Mouse (Mus musculus) neural tube, embryonic 12.5 days (tissue): Measurements from ENCODE around the gene Psmg4. TPM values are rescaled to one million over a fixed set of nuclear protein-coding genes. Genes with fewer than 3 reads are reported as not detected.

Experiments
- ATAC-seq: fragments of 200-750 bp; cut with Nextera tagmentation; 2 replicates; pipeline ENCODE4 v1.8.0; 2017; ENCODE audit warnings: low read depth, mild to moderate bottlenecking, moderate TSS enrichment, moderate library complexity; ENCODE audit not compliant: low FRiP score
- H3K27ac ChIP-seq: fragments of 300-500 bp; sonication (generic); 2 replicates; pipeline ENCODE4 v1.5.1; 2016
- H3K27me3 ChIP-seq: fragments of 300-500 bp; sonication (generic); replicated peaks from 2 replicates; pipeline ENCODE4 v1.6.1; 2016; ENCODE audit warnings: mild to moderate bottlenecking
- H3K36me3 ChIP-seq: fragments of 300-500 bp; sonication (generic); 2 replicates; pipeline ENCODE4 v1.6.1; 2016; ENCODE audit warnings: mild to moderate bottlenecking
- H3K4me1 ChIP-seq: fragments of 300-500 bp; sonication (generic); 2 replicates; pipeline ENCODE4 v1.6.1; 2016
- H3K4me2 ChIP-seq: fragments of 300-500 bp; sonication (generic); replicated peaks from 2 replicates; pipeline ENCODE4 v1.6.1; 2016; ENCODE audit warnings: mild to moderate bottlenecking
- H3K4me3 ChIP-seq: fragments of 300-500 bp; sonication (generic); 2 replicates; pipeline ENCODE4 v1.5.1; 2016
- H3K9ac ChIP-seq: fragments of 300-500 bp; sonication (generic); 2 replicates; pipeline ENCODE4 v1.6.1; 2016; ENCODE audit warnings: mild to moderate bottlenecking
- H3K9me3 ChIP-seq: fragments of 300-500 bp; sonication (generic); 2 replicates; pipeline ENCODE4 v1.6.1; 2016; ENCODE audit warnings: mild to moderate bottlenecking
- WGBS: fragments of 180-500 bp; shearing (Covaris S2); methylation state at CpG from one replicate; pipeline ENCODE4 v1.1.7; 2016; 5-methylcytosine and 5-hydroxymethylcytosine counted together
- polyA plus RNA-seq: library from polyadenylated mRNA; unstranded; fragments of >200 nt; fragmentation: Nextera tagmentation; extraction: Ambion mirVana; gene quantifications from 2 replicates; pipeline ENCODE4 v1.2.1, GENCODE M21; 2016

The Psmg4 gene
- polyA plus RNA-seq, 1 experiment from 2014 or later: 96.9 TPM

DNA sequence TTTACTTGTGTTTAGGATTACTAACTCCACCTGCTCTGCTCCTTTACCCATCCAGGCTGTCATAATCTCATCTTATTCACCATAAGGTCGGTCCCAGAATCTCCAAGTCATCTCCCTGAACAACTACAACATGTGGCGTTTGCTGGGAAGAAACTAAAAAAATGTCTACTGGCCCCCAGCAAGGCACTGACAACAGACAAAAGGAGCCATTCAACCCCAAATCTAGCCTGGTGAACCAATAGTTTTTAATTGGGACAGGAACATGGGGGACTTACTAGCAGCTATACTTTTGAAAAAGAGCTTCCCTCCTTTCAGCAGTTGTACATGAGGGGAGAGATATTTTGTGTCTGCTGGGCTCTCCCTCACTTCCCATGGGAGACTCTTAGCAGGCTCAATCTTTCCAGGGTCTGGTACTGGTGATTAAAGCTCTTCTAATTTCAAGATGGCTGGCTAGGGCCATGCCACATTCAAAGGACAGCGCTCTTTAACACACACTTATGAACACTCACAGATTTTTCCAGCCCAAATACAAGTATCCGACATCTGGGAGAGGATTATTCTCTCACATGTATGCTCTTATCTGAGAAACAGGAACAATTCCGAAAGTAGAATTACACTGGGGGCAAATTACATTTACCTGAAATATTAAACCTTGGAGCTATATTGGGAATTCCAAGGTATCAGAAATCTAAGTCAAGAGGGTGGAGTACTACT, 13.1 kb upstream of the Psmg4 start:
- Histone ChIP-seq H3K9ac (peak overlapping the region; percentile 63), H3K36me3 (no peaks in the 10 kb centered on the region), H3K4me3 (peak overlapping the region; percentile 24; the same call in 1 of the 2 replicates), H3K27ac (peak overlapping the region; percentile 96), H3K27me3 (no peaks in the 10 kb centered on the region), H3K4me2 (peak overlapping the region; percentile 60), H3K4me1 (peaks cover 30% of the 10 kb centered on the region), H3K9me3 (no peaks in the 10 kb centered on the region)
- 53% methylated on average over 5 of the region's 5 CpGs for WGBS
- peak; percentile 21; the same call in 1 of the 2 replicates for ATAC-seq

DNA sequence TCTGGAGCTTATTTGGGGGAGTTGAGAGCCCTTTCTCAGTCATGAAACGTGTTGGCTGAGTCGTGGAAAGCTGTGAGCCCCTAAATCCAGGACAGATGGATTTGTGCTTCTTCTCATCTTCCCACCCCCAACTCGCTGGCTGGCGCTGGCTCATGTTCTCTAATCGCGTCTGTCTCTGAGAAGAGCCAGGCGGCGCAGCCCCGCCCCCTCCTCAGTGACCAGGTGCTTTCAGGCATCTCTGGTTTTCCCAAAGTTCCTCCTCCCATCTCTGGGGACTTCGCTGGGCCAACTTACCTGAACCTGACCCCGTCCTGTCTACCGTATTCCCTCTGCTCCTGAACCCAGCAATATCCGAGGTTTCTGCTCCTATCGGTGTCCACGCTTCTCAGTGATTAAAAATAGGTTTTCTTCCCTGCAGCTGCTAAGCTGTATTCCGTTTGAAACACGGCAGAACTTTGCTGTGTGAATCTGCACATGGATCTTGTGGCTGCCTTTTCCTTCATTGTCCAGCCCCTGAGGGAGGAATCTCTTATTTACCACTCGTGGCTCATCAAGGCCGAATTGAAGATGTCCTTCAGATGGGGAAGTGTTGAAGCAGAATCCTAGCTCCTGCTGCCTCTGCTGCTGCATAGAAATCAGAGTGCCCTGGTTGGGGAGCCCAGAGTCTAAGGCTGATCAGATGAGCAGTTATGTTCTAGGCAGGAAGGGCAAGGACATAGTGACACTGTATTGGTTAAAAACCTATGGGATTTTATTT, 12.3 kb upstream of the Psmg4 start:
- 16% methylated on average over 19 of the region's 19 CpGs for WGBS
- no peak for ATAC-seq
- Histone ChIP-seq H3K9me3 (no peaks in the 10 kb centered on the region), H3K9ac (peak overlapping the region; percentile 63), H3K27me3 (no peaks in the 10 kb centered on the region), H3K4me2 (peak overlapping the region; percentile 60), H3K27ac (peak overlapping the region; percentile 96), H3K4me3 (0 out of 2 replicates have a peak overlapping the region, but pooled peaks have one; percentile 7), H3K36me3 (no peaks in the 10 kb centered on the region), H3K4me1 (peaks cover 30% of the 10 kb centered on the region)

DNA sequence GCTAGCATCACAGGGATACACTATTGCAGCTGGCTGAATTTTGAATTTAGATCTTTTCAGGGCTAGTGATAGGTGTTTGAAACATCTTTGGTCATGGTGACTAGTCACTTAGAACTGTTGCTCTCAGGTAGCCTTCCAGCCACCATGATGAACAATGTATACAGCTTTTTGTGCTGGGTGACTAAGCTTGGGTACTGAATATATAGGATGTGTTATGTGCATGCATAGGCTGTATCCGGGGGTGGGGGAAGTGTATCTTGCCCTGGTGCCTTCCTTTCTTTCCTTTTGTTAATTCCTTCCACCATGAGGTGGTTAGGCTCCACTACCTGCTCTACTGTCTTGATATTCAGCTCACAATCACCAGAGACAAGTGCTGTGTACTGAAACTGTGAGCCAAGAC, 11.3 kb upstream of the Psmg4 start:
- Histone ChIP-seq H3K9me3 (no peaks in the 10 kb centered on the region), H3K4me1 (peaks cover 30% of the 10 kb centered on the region), H3K27ac (no peak overlapping the region)

DNA sequence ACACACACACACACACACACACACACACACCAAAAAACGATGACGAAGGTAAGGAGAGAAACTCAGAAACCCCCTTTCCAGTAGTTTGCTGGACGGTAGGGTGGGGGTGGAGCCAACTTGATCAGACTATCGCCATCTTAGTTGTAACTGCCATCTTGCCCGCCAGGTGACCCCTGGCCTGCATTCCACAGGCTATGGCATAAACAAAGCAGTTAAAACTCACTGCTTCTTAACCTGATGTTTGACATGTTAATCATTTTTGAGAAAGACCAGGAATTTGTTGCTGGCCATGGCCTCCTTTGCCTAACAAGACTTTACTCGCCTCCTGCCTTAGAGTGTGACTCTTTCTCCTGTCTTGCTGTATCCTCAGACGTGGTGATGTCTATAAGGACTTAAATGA, 10.1 kb upstream of the Psmg4 start:
- Histone ChIP-seq H3K4me1 (peaks cover 28% of the 10 kb centered on the region), H3K27ac (no peak overlapping the region), H3K9ac (no peak overlapping the region), H3K9me3 (no peaks in the 10 kb centered on the region), H3K4me2 (no peak overlapping the region), H3K36me3 (no peaks in the 10 kb centered on the region), H3K4me3 (no peak overlapping the region), H3K27me3 (no peaks in the 10 kb centered on the region)
- 67% methylated on average over 7 of the region's 7 CpGs for WGBS
- ATAC-seq: no peak

More for the DNA sequence above, 11.3 kb upstream of the Psmg4 start:
- H3K9ac ChIP-seq: no peak overlapping the region
- H3K36me3 ChIP-seq: no peaks in the 10 kb centered on the region
- no peak overlapping the region for H3K4me2 ChIP-seq
- ATAC-seq: no peak
- no peaks in the 10 kb centered on the region for H3K27me3 ChIP-seq
- H3K4me3 ChIP-seq: no peak overlapping the region
- WGBS: 95% methylated on average over 1 of the region's 1 CpGs

DNA sequence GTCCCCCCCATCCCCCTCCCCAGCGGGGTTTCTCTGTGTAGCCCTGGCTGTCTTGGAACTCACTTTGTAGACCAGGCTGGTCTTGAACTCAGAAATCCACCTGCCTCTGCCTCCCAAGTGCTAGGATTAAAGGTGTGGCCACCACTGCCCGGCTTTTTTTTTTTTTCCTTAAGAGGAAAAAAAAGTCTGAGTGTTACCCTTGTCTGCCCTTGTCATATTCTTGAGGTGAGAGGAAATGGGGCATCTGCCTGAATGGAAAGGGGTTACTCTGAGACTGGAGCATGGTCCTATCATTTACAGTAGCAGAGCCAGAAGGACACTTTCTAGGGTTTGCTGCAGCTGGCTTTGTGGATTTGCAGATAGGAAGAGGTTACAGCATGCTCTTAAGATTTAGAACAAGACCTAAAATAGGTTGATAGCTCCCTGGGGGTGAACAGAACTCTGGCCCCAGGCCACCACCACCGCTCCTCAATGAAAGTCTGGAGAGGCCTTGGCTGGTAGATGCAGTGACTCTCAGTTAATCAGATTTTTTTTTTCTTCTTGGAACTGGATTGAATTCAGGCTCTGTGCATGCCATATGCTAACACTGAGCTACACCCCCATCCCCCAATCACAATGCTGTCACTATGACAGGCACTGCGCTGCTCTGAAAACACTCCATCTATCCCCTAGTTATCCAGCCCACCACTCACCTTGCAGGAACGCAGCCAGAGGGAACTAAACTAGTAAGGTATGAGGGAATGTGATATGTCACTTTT, 9.3 kb upstream of the Psmg4 start:
- Histone ChIP-seq H3K27ac (no peak overlapping the region), H3K4me3 (no peak overlapping the region), H3K9me3 (no peaks in the 10 kb centered on the region), H3K36me3 (no peaks in the 10 kb centered on the region), H3K9ac (no peak overlapping the region), H3K27me3 (no peaks in the 10 kb centered on the region), H3K4me1 (peaks cover 21% of the 10 kb centered on the region), H3K4me2 (0 out of 2 replicates have a peak overlapping the region, but pooled peaks have one; percentile 16)
- ATAC-seq: no peak
- 77% methylated on average over 5 of the region's 5 CpGs for WGBS

DNA sequence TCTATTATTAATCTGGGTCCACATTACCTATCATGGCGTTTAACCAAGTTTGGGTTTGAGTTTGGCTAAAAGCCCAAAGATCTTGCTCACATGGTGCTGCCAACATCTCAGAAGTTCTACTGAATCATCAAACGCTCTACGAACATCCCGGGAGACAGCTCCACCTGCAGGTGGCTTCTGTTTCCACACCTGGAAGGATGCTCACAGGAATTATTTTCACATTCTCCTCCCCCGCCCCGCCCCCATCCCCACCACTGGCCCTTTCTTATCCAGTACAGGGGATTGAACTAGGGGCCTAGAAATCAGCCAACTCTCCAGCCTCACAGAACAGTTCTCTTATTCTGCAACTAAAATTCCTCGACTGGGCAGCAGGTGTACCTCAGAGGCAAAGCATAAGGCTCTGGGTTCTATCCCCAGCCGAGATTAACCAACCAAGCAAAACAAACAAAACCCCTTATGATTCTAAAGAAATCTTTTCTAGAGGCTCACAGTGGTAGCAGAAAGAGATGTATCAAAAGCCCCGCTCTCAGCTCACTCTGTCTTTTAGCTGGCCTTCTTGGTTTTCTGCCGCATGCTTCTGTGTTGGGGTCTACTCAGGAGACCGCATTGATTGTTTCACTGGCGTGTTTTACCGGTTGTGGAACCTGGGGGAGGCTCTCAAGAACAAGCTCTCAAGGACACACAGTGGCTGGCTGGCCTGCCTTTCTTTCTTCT, 8.4 kb upstream of the Psmg4 start:
- peak; percentile 57 for ATAC-seq
- no peak overlapping the region for H3K9ac ChIP-seq
- H3K4me2 ChIP-seq: 0 out of 2 replicates have a peak overlapping the region, but pooled peaks have one; percentile 24
- no peak overlapping the region for H3K27ac ChIP-seq
- 59% methylated on average over 13 of the region's 13 CpGs for WGBS
- no peaks in the 10 kb centered on the region for H3K9me3 ChIP-seq
- no peaks in the 10 kb centered on the region for H3K27me3 ChIP-seq
- H3K4me3 ChIP-seq: no peak overlapping the region
- H3K4me1 ChIP-seq: peaks cover 20% of the 10 kb centered on the region
- no peaks in the 10 kb centered on the region for H3K36me3 ChIP-seq

DNA sequence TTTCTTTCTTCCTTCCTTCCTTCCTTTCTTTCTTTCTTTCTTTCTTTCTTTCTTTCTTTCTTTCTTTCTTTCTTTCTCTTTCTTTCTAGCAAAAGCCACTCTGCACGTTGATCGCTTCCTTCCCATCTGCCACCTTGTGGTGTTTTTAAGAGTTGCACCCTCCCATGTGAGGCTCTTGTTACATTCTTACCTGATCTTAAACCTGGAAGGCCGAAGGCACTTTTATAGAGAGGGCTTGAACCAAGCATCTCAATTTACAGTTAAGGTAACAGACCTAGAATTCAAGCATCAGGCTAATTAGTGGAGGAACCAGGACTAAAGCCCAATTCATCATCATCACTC, 7.9 kb upstream of the Psmg4 start:
- no peaks in the 10 kb centered on the region for H3K36me3 ChIP-seq
- no peak overlapping the region for H3K9ac ChIP-seq
- H3K27ac ChIP-seq: no peak overlapping the region
- H3K9me3 ChIP-seq: no peaks in the 10 kb centered on the region
- no peaks in the 10 kb centered on the region for H3K27me3 ChIP-seq
- 0 out of 2 replicates have a peak overlapping the region, but pooled peaks have one; percentile 24 for H3K4me2 ChIP-seq
- 35% methylated on average over 3 of the region's 3 CpGs for WGBS
- no peak for ATAC-seq
- H3K4me1 ChIP-seq: peaks cover 15% of the 10 kb centered on the region
- no peak overlapping the region for H3K4me3 ChIP-seq

DNA sequence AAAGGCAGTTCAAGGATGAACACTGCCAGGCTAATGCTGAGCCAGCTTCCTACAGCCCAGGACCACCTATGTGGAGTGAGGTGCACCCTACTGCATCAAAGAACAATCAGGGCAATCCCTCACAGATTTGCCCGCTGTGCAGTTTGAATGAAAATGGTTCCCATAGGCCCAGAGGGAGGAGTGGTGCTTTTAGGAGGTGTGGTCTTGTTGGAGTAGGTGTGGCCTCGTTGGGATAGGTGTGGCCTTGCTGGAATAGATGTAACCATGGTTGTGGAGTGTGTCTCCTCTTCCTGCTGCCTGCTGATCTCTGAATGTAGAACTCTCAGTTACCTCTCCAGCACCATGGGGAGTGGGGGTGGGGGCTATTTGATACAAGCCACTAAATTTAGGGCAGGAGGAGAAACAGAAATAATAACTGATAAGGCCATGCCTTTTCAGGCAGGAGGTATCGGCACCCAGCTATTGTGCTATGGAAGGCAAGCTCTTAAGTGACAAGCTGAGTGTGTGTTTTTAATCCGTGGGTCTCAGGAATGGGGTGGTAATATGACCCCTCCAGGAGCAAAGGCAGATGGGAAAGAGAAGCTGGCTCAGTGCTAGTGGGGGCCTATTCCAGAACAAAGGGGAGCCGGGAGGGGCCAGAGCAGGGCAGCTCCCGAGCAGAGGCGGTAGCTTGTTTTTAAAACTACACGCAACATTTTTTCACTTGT, 6.5 kb upstream of the Psmg4 start:
- Histone ChIP-seq H3K27ac (no peak overlapping the region), H3K9ac (no peak overlapping the region), H3K4me2 (no peak overlapping the region), H3K4me3 (no peak overlapping the region), H3K27me3 (no peaks in the 10 kb centered on the region), H3K4me1 (peaks cover 6% of the 10 kb centered on the region; the same call in 1 of the 2 replicates), H3K36me3 (no peaks in the 10 kb centered on the region), H3K9me3 (no peaks in the 10 kb centered on the region)
- WGBS: 67% methylated on average over 8 of the region's 8 CpGs
- ATAC-seq: no peak

DNA sequence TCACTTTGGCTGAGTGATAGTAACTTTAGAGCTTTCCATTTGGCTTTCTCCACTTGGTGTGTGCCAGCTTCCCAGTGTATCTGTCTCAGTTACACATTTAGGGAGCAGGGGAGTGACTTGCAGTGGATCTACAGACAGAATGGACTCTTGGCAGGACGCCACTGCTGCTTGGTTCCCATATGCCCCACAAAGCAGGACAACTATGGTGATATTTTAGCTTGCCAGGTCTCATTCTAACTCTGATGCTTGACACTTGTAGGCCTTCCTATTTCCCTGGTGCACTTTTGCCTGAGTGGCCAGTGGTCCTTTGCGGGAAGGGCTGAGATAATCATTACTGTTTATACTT, 6.0 kb upstream of the Psmg4 start:
- Histone ChIP-seq H3K4me3 (no peak overlapping the region), H3K27me3 (no peaks in the 10 kb centered on the region), H3K9me3 (no peaks in the 10 kb centered on the region), H3K9ac (no peak overlapping the region), H3K4me2 (no peak overlapping the region), H3K27ac (no peak overlapping the region), H3K36me3 (no peaks in the 10 kb centered on the region), H3K4me1 (peaks cover 6% of the 10 kb centered on the region; the same call in 1 of the 2 replicates)
- WGBS: 69% methylated on average over 2 of the region's 2 CpGs
- no peak for ATAC-seq

DNA sequence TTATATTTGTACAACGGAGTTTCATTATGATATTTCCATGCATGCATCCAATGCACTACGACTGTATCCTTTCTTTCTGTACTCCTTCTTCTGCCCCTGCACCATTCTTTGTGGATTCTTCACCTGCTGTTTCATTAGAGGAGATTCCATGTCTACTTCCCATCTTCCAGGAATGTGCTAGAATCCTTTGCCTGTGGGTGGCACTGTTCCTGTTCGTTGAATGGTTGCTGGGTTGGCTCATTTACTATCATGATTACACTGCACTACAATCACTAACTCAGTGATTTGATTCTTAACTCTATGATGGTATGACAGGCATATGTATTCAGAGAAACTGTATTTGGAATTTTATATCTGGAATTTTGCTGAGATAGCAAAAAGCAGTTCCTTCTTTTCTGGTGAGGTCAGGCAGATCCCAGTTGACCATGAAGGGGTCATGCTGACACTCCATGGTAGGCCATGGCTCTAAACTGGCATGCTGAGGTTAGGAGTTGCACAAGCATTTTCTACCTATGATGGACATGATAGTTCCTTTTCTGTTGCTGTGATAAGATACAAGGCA, 5.1 kb upstream of the Psmg4 start:
- no peak for ATAC-seq
- 89% methylated on average over 3 of the region's 3 CpGs for WGBS
- no peaks in the 10 kb centered on the region for H3K36me3 ChIP-seq
- no peak overlapping the region for H3K9ac ChIP-seq
- H3K9me3 ChIP-seq: no peaks in the 10 kb centered on the region
- no peaks in the 10 kb centered on the region for H3K27me3 ChIP-seq
- H3K4me2 ChIP-seq: no peak overlapping the region
- H3K27ac ChIP-seq: no peak overlapping the region
- peaks cover 10% of the 10 kb centered on the region for H3K4me1 ChIP-seq
- H3K4me3 ChIP-seq: no peak overlapping the region

DNA sequence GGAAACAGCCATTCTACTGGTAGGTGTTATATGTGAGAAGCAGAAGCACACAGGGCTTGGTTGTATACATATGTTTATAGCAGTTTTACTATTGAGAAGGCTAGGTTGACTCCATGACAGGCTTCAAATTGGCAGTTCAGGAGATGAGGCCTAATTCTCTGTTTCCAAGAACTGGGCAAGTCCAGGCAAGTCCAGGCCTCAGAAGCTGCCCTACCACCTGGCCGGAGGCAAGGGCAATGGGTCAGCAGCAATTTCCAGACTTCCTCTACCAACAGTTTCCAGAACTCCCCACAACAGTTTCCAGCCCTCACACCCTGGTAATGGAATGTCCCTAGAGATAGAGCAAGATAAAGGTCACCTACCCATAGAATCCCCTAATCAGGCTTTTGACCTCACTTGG, 2.8 kb upstream of the Psmg4 start:
- Histone ChIP-seq H3K9me3 (no peaks in the 10 kb centered on the region), H3K4me1 (peaks cover 4% of the 10 kb centered on the region), H3K36me3 (no peaks in the 10 kb centered on the region), H3K4me3 (no peak overlapping the region), H3K9ac (no peak overlapping the region), H3K4me2 (no peak overlapping the region), H3K27me3 (no peaks in the 10 kb centered on the region), H3K27ac (no peak overlapping the region)
- no peak for ATAC-seq
- 91% methylated on average over 1 of the region's 1 CpGs for WGBS
